Mouse (Mus musculus) E14TG2a.4 (cell line): ENCODE data around the gene Sar1a.

Experiments used
- CTCF ChIP-seq: conservative IDR thresholded peaks from 2 replicates; pipeline ENCODE4 v1.5.1; 2014; ENCODE audit warnings: low read length
- NANOG ChIP-seq: IDR thresholded peaks from 2 replicates; pipeline ENCODE4 v1.6.1; 2014; ENCODE audit warnings: borderline replicate concordance, low read length, mixed read lengths
- POU5F1 ChIP-seq: IDR thresholded peaks from 2 replicates; pipeline ENCODE4 v1.6.1; 2014; ENCODE audit warnings: low read length, borderline replicate concordance

- peak; percentile 44 for TF ChIP-seq CTCF
- no peak for TF ChIP-seq POU5F1
- TF ChIP-seq NANOG = no peak
These were observed 61.8 kb downstream of the Sar1a start for GRCm38 (mm10) chr10:61741873-61742272.
